Comparison of ENCODE assay signal across 9 mouse cellular contexts in genomic region chr5:126392306-126392705, GRCm38 (mm10).
"Had no signal": no experiment of that assay in that cellular context is flagged by ENCODE, and none has a peak within 500 bp of the region (broad histone marks: within the 10 kb centered on the region; RNA-seq: fewer than 3 reads in every experiment).

No protein-coding gene starts in this region.

- H3K4me2 ChIP-seq: limb, embryonic 12.5 days; midbrain, embryonic 12.5 days; neural tube, embryonic 15.5 days had no signal

- DNase-seq: kidney, adult 18-20 months; kidney, postnatal 25 days; lung, adult 18-20 months; right cerebral cortex, adult 18-20 months; thymus, postnatal 36 days had no signal

- H3K36me3 ChIP-seq: limb, embryonic 12.5 days; midbrain, embryonic 12.5 days; neural tube, embryonic 15.5 days had no signal

- H3K27ac ChIP-seq: limb, embryonic 12.5 days; midbrain, embryonic 12.5 days; neural tube, embryonic 15.5 days had no signal

- H3K9ac ChIP-seq: limb, embryonic 12.5 days; midbrain, embryonic 12.5 days; neural tube, embryonic 15.5 days had no signal

- H3K4me1 ChIP-seq: limb, embryonic 12.5 days; midbrain, embryonic 12.5 days; neural tube, embryonic 15.5 days had no signal

- H3K9me3 ChIP-seq: midbrain, embryonic 12.5 days; neural tube, embryonic 15.5 days had no signal

- H3K27me3 ChIP-seq: limb, embryonic 12.5 days; midbrain, embryonic 12.5 days; neural tube, embryonic 15.5 days had no signal

- H3K4me3 ChIP-seq: limb, embryonic 12.5 days; midbrain, embryonic 12.5 days; myocyte; neural tube, embryonic 15.5 days had no signal
